Mouse (Mus musculus): Measurements from ENCODE around the gene Dazap1.

GRCm38 (mm10) chr10:80253551-80253950, 7.7 kb upstream of the Dazap1 start:
- TF ChIP-seq CTCF (IDR thresholded peaks at IDR 0.05; ENCODE audit: low read depth) (no peak), EP300 (IDR thresholded peaks at IDR 0.05; ENCODE audit: low read depth) (no peak)
